Mouse (Mus musculus): ENCODE results near the gene Sdk1. TPM values are rescaled to one million over a fixed set of nuclear protein-coding genes. Genes with fewer than 3 reads are reported as not detected.

Sdk1 gene
- total RNA-seq, 2 experiments from 2014 or later = not detected

DNA sequence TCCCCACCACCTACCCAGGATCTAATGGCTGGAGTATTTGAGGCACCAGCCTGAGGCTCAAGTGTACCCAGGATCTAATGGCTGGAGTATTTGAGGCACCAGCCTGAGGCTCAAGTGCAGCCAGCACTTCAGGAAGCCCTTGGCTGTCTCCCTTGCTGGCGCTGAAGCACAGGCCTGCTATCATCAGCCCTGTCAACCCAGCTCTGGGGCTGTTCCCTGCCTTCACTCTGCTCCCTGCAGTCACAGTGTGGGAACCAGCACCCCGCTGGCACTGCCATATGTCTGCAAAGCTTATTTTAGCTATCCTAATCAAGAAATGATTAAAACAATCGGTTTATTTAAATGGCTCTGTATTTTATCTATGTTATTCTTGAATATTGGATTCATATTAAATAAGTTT lies 457.1 kb downstream of the Sdk1 start:
- no peak for ATAC-seq (replicated peaks; ENCODE audit: low FRiP score, poor library complexity, severe bottlenecking)

DNA sequence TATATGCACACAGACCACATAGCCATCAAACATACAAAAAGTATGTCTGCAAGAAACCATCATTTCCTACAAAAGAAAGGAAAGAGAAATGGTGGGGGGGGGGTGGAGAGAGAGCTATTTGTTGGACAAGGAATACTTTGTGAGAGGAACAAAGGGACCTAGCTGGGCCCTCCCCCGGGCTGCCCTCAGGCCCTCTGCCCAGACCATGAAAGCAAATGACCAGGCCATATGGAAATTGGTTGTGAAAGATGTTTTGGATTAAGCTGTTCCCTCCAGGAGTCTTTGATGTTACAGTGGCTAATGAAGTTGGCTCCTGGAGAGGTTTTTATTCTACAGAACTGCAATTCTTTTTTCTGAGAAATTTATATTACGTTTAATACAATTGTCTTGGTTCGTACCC lies 479.5 kb downstream of the Sdk1 start:
- no peak for ATAC-seq (replicated peaks; ENCODE audit: low FRiP score, poor library complexity, severe bottlenecking)

DNA sequence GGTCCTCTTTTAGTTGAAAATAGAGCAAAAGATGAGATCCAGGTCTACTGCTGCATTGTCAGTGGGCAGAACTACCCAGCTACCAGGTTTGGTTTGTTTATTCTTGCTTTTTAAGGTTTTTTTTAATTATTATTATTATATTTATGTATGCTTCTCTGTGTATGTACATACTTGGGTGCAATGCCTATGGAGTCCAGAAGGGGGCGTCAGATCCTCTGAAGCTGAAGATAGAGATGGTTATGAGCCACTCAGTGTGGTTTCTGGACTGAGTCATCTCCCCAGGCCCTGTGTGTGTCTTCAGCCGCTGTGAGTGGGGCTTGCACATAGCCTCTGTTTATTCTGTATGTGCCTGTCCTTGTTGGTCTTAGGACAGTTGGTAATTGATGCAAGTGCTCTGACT lies 486.7 kb downstream of the Sdk1 start:
- no peak for ATAC-seq (replicated peaks; ENCODE audit: low FRiP score, poor library complexity, severe bottlenecking)

DNA sequence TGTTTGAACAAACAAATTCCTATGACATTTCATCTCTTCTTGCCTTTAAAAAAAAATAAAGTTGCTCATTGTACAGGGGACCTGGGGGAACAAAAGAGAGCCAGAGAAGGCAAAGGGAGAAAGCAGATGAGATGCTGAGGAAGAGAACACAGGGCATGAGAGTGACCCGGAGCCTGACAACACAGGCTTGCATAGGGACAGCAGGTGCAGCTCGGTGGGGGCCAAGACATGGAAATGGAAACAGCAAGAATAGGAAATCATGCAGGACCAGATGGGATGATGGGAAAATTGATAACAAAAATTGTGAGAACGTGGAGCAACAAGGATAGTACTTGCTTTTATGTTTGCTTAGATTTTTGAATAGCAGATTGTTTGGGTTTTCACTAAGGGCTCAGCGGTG lies 488.7 kb downstream of the Sdk1 start:
- ATAC-seq (replicated peaks; ENCODE audit: low FRiP score, poor library complexity, severe bottlenecking) = no peak

DNA sequence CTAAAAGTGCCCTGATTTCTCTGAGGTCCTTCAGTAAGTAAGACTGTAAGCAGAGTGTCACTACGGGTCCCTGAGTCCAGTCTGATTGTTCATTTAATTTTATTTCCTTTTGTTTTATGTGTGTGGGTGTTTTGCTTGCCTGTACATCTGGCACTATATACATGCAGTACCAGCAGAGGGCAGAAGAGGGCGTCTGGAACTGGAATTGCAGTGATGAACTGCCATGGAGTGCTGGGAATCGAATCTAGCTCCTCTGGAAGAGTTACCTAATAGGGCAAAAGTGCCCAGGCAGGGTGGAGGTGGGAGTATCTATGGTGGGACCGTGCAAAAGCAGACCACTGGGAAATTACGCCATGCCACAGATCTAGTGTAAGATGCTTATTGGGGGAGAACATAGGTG lies 497.4 kb downstream of the Sdk1 start:
- no peak for ATAC-seq (replicated peaks; ENCODE audit: low FRiP score, poor library complexity, severe bottlenecking)

DNA sequence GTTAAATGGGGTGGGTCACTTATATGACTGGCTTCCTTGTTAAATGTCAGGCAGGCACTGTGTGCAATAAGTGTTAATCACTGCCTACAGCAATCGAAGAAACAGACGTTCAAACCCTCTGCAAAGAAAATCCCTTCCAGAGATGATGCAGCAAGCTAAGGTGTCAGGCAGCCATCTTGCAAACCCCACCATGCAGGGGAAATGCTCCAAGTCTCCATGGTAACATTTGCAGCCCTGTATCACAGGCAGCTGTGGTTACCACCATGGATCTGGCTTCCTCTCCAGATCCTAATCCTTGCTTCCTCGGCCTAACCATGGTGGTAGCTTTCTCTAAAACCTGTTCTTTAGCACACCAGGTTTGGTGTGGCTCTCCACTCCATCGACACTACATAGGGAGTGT lies 507.5 kb downstream of the Sdk1 start:
- ATAC-seq (replicated peaks; ENCODE audit: low FRiP score, poor library complexity, severe bottlenecking) = no peak

DNA sequence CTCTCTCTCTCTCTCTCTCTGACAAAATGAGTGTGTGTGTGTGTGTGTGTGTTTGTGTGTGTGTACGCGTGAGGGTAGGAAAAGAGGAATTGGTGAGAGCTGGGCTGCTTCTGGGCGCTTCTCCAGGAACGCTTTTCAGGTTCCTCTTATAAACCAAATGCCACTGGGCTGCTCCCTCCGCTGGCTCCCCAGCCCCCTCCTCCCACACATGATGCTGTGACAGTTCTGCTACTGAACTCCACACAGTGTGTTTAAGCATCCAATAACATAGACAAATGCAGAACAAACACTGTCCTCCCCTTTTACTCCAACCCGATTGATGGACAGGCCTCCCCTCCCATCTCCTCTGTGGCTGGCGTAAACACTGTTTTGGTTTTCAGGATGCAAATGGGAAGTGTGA lies 513.0 kb downstream of the Sdk1 start:
- ATAC-seq (replicated peaks; ENCODE audit: low FRiP score, poor library complexity, severe bottlenecking) = no peak

DNA sequence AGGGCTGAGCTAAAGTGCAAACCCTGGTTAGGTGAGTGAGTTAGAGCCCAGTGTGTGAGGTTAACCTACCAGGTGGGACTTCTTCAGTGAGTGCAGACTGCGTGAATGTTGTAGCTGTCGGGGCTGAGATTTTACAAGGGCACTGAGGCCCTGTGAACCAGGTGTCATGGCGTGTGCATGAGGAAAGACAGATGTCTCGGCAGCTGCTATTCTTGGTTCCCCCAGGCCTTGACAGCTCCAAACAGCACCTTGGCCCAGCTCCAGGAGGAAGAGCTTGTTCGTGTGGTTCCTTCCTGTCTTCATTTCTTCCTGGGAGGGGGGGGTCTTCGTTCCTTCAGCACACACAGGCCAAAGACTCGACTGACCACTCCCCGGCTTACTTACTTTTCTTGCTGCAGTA lies 517.6 kb downstream of the Sdk1 start:
- no peak for ATAC-seq (replicated peaks; ENCODE audit: low FRiP score, poor library complexity, severe bottlenecking)

DNA sequence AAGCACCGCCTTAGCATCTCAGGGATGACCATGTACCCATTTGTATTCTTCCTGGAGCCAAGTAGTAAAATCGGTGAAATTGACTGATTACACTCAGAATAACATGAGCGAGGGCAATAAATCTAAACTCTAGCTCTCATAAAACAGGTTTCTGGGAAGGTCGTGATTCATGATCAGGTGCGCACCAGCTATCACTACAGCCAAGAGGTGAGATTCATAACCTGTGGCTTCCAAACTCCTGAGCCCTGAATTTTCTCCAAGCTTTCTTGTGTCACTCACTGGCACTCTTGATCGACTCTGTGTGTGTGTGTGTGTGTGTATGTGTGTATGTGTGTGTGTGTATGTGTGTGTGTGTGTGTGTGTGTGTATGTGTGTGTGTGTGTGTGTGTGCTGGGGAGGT lies 522.8 kb downstream of the Sdk1 start:
- ATAC-seq (replicated peaks; ENCODE audit: low FRiP score, poor library complexity, severe bottlenecking) = no peak

DNA sequence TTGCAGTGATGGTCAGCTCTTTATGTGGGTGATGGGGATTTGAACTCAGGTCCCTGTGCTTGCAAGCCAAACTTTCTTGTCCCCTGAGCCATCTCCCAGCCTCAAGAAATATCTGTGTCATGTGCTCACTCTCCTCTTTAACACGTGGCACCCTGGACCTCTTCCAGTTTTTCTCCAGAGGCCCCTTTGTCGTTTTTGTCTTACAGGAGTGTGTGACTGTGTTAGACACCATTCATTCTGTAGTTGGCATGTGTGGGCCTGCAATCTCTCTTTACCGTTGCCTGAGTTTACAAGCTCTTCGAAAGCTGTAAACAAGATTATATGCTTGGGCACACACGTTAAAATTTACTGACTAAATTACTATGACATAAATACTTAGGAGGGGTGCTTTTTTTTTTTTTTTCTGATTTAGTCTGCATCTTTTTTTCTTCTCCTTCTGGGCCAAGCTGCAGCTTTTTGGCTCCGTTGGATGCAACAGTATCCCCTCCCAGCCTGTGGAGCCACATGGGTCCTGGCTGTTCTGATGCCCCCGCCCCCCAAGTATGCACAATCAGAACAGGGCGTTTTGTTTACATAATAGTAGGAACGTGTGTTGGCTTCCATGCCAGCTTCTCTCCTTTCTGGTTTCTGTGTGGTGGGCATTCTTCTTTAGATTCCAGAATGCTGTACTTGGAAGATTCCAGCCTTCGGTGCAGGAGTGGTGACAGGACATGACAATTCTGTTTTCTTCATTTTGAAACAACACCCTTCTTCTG lies 527.6 kb downstream of the Sdk1 start:
- no peak for ATAC-seq (replicated peaks; ENCODE audit: low FRiP score, poor library complexity, severe bottlenecking)

DNA sequence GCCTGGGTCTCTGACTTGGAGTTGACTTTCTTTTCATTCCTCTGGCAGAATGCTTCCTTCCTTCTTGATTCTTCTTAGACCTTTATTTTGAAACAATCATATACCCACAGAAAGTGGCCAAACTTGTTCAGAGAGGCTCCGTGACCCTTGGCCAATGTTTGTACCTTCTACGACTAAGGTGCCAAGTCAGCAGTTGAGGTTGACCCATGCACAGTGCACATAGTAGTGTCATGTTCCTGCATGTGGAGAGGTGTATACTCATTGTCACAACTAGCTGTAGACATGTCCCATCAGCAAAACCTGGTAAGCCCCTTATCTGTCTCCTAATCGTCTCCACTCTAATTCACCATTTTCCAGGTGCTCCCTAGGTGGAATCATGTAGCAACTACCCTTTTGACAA lies 530.2 kb downstream of the Sdk1 start:
- ATAC-seq (replicated peaks; ENCODE audit: low FRiP score, poor library complexity, severe bottlenecking) = no peak

DNA sequence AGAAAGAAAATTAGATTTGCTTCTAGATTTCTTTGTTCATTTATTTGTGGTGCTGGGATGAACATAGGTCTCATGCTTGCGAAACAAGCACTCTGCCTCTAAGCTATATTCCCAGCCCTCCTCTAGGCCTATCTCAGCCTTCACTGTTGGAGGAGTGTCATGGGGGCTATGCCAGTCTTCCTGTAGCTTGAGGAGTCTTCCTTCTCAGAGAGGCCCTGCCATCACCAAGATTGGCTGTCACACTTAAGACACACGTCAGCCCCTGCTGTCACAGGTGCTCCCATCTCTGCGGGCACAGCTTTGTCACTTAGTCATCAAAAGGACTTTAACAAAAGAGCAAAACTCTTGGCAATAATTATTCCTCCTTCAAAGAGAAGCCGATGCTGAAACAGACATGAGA lies 536.9 kb downstream of the Sdk1 start:
- ATAC-seq (replicated peaks; ENCODE audit: low FRiP score, poor library complexity, severe bottlenecking) = no peak

DNA sequence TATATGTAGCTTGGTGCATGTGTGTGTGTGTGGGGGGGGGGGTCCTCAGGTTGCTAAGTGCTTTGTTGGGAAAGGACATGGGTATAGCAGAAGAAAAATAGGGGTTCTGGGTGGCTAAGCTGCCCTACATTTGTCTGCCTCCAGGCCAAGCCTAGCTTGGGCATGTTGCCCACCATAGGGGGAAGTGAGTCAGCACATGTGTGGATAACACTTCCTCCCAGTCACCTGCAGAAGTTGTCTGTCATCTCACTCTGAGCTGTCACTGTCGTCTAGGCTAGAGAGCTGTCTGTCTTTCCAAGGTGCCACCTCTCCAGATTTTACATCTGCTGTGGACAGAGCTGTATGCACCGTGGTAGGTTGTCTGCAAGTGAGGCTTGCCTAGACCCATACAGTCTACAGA lies 539.9 kb downstream of the Sdk1 start:
- no peak for ATAC-seq (replicated peaks; ENCODE audit: low FRiP score, poor library complexity, severe bottlenecking)

DNA sequence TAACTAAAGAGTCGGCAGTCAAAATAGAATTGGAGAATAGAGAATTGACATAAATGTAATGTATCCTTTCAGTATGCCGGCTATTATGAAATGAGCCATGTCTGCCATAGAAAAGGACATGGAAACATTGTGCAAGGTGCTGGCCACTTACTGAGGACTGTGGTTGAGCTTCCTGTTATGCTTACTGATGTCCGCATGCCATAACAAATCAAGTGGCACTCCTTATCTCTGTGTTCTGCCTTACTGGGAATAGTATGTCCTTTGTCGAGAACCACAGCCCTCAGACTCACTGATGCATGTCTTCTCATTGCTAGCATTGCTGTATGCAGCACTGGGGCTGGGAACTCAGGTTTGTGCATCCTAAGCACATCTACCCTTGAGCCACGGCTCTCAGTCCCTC lies 541.0 kb downstream of the Sdk1 start:
- ATAC-seq (replicated peaks; ENCODE audit: low FRiP score, poor library complexity, severe bottlenecking) = no peak

DNA sequence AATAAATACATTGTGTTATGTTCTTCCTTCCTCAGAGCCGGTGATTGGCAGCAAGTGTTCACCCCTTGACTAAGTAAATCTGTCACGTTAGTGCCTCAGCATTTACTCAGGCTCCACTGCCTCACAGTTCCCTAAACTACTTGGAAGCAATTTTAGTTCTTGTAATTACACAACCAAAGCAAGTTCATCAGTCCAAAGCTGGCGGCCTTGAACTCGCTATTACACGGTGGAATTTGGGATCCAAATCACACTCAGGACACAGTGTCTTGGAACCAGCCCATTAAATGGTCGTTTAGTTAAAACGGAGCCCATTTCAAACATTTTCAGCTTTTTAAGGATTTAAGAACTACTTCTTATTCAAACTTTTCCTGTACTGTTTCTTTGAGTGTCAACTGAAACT lies 542.2 kb downstream of the Sdk1 start:
- no peak for ATAC-seq (replicated peaks; ENCODE audit: low FRiP score, poor library complexity, severe bottlenecking)

DNA sequence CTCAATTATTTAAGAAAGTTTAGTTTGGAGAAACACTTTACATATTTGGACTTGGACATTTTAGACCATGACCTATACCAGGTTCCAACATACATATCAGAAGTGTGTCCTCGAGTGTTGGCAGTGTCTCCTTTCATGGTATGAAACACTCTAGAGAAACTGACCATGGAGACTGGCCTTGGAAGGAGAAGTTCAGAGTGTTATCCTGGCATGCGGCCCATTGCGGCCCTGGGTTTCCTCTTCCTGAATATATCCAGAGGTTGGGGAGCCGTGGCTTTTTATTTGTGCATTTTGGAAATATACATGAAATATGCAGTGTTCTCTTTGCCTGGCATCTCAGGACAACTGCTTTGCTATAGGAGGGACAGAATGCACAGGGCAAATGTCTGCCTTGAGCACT lies 552.6 kb downstream of the Sdk1 start:
- no peak for ATAC-seq (replicated peaks; ENCODE audit: low FRiP score, poor library complexity, severe bottlenecking)

DNA sequence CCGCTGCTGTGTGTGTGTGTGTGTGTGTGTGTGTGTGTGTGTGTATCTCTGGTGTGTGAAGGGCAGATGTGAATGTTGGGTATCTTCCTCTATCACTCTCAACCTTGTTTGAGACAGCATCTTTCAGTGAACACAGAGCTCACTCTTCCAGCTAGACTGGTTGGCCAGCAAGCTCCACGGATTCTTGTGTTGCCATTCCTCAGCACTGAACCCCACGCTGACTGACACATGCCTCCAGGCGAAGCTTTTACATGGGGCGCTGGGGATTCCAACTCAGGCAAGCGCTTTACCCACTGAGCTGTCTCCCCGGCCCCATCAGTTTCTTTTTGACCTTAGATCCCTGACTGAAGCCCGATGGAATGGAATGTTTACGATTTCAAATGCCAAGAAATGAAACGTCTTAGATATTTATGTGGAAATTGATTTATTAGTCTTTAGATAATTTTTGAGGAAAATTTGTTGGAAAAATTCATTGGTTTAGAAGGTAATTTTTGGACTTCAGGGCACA lies 582.6 kb downstream of the Sdk1 start:
- ATAC-seq (replicated peaks; ENCODE audit: low FRiP score, poor library complexity, severe bottlenecking) = no peak

DNA sequence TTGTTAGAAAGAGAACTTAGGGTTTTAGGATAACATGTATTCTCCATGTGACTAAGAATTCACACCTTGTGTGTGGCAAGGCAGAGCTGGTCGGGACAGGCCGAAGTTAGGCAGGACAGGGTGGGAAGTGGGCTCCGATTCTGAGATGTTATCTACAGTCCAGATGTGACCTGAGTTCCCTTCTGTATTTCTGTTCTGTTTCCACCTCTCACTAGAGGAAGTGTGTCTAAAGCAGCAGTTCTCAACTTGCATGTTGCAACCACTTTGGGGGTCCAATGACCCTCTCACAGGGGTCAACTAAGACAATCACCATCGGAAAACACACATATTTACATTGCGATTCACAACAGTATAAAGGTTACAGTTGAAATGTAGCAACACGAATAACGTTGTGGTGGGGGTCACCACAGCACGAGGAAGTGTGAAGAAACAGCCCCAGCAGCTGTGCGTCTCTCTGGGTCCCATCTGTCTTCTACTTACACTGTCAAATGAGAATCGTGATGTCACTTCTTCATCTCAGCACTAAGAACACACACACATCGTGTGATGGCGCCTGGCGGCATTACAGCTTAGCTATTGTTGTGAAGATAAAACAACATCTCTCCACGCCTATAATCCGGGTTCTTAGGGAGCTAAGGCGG lies 583.6 kb downstream of the Sdk1 start:
- no peak for ATAC-seq (replicated peaks; ENCODE audit: low FRiP score, poor library complexity, severe bottlenecking)

DNA sequence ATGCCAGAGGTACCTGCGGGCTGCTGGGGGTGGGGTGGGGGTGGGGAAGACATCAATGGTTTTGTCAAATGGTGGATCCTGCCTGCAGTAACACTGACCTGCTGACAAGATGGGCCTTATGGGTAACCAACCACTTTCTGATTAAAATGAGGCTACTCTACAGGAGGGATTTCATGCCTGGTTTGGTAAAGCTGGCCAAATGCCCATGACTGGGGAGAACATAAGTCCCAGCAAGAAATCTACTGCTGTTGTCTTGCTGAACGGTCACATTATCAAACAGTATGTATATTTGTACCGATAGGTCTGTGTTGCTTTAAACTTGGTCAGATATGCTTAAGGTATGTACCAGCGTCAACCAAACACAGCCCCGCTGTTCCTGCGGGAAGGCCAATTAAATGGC lies 594.3 kb downstream of the Sdk1 start:
- no peak for ATAC-seq (replicated peaks; ENCODE audit: low FRiP score, poor library complexity, severe bottlenecking)

DNA sequence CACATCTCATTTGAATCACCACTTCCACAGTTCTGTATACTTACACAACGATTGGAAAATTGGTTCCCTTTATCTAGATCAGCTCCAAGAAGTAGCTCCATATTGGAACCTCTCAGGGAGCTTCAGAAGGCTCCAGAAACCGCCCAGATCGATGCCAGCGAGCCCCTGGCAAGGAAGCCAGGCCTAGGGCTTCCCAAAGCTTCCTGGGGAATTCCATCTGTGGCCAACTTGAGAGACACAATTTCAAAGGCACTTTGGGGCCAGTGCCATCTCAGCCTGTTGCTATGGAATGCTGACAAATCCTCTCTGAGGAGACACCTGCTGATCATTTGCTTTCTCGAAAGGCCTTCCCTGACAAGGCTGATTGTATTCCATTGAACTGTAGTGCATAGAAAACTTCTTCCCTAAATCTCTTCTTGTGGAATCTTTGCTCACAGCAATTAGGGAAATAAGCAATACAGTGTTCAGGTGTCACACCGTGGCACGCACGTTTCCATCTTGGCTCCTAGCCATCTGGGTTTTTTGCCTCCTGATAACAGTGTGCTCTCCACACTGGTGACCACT lies 595.7 kb downstream of the Sdk1 start:
- no peak for ATAC-seq (replicated peaks; ENCODE audit: low FRiP score, poor library complexity, severe bottlenecking)

DNA sequence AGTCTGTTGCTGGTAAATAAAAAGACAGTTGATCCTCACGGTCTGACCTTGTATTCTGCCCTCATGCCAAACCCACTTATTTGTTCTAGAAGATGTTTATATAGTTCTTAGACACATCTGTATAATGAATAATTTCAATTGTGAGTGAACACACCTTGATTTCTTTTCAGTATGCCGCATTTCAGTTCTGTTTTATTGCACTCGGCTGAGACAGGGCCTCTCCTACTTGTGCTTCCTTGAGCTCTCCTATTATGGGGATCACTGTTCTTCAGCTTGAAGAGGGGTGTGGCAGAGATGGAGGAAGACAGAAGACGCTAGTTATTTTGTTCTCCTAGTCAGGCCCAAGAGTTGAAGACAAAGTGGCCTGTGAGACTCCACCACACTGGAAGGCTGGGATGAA lies 603.4 kb downstream of the Sdk1 start:
- ATAC-seq (replicated peaks; ENCODE audit: low FRiP score, poor library complexity, severe bottlenecking) = no peak
